Mouse (Mus musculus) liver, adult 2 months (tissue): ENCODE data around the gene Ing5.

ENCODE experiments used
- CTCF ChIP-seq: fragments of 200-500 bp; IDR thresholded peaks from 2 replicates; pipeline ENCODE4 v1.5.1; 2011; ENCODE audit warnings: low read depth, low read length, control low read depth
- POLR2A ChIP-seq: fragments of 200-500 bp; IDR thresholded peaks from 2 replicates; pipeline ENCODE4 v1.6.1; 2011; ENCODE audit warnings: low read length, control low read depth; ENCODE audit not compliant: insufficient read depth; ENCODE audit errors: extremely low read depth

- TF ChIP-seq POLR2A, result no peak
- no peak for TF ChIP-seq CTCF
Observed at GRCm38 (mm10) chr1:93826540-93826835, 22.7 kb downstream of the Ing5 start.
